Mouse (Mus musculus) hindbrain, embryonic 11.5 days (tissue): ENCODE measurements around the gene Emc4. TPM values are rescaled to one million over a fixed set of nuclear protein-coding genes. Genes with fewer than 3 reads are reported as not detected.

Experiments
- ATAC-seq: fragments of 200-750 bp; cut with Nextera tagmentation; 2 replicates; pipeline ENCODE4 v1.8.0; 2017; ENCODE audit warnings: mild to moderate bottlenecking, moderate TSS enrichment, moderate library complexity; ENCODE audit not compliant: low FRiP score
- DNase-seq: peaks from one replicate; pipeline ENCODE4 v3.0.0-alpha.2; 2015; ENCODE audit warnings: low spot score
- H3K27ac ChIP-seq: fragments of 300-500 bp; sonication (generic); 2 replicates; pipeline ENCODE4 v1.5.1; 2014; ENCODE audit warnings: mild to moderate bottlenecking, low read depth, low read length
- H3K27me3 ChIP-seq: fragments of 300-500 bp; sonication (generic); 2 replicates; pipeline ENCODE4 v1.6.1; 2014; ENCODE audit warnings: mild to moderate bottlenecking, low read length, moderate library complexity, mixed read lengths; ENCODE audit not compliant: control insufficient read depth, insufficient read depth
- H3K36me3 ChIP-seq: fragments of 300-500 bp; sonication (generic); 2 replicates; pipeline ENCODE4 v1.6.1; 2014; ENCODE audit warnings: mild to moderate bottlenecking, low read length, moderate library complexity, mixed read lengths; ENCODE audit not compliant: control insufficient read depth, insufficient read depth
- H3K4me1 ChIP-seq: fragments of 300-500 bp; sonication (generic); replicated peaks from 2 replicates; pipeline ENCODE4 v1.6.1; 2014; ENCODE audit warnings: low read length, mixed read lengths; ENCODE audit not compliant: control insufficient read depth, insufficient read depth
- H3K4me2 ChIP-seq: fragments of 300-500 bp; sonication (generic); replicated peaks from 2 replicates; pipeline ENCODE4 v1.6.1; 2014; ENCODE audit warnings: mild to moderate bottlenecking, low read depth, low read length
- H3K4me3 ChIP-seq: fragments of 300-500 bp; sonication (generic); 2 replicates; pipeline ENCODE4 v1.5.1; 2014; ENCODE audit warnings: low read depth, low read length
- H3K9ac ChIP-seq: fragments of 300-500 bp; sonication (generic); 2 replicates; pipeline ENCODE4 v1.6.1; 2014; ENCODE audit warnings: low read depth, low read length
- H3K9me3 ChIP-seq: fragments of 300-500 bp; sonication (generic); 2 replicates; pipeline ENCODE4 v1.6.1; 2016; ENCODE audit warnings: low read length; ENCODE audit not compliant: control insufficient read depth
- WGBS: fragments of 180-500 bp; shearing (Covaris S2); extraction: QIAGEN DNeasy Blood & Tissue Kit; methylation state at CpG from one replicate; pipeline ENCODE4 v1.1.7; 2014; 5-methylcytosine and 5-hydroxymethylcytosine counted together
- polyA plus RNA-seq: library from polyadenylated mRNA; unstranded; fragments of >200 nt; fragmentation: Nextera tagmentation; extraction: Ambion mirVana; gene quantifications from 2 replicates; pipeline ENCODE4 v1.2.1, GENCODE M21; 2014

Emc4 gene
- polyA plus RNA-seq, 1 experiment from 2014 or later, result 121 TPM

DNA sequence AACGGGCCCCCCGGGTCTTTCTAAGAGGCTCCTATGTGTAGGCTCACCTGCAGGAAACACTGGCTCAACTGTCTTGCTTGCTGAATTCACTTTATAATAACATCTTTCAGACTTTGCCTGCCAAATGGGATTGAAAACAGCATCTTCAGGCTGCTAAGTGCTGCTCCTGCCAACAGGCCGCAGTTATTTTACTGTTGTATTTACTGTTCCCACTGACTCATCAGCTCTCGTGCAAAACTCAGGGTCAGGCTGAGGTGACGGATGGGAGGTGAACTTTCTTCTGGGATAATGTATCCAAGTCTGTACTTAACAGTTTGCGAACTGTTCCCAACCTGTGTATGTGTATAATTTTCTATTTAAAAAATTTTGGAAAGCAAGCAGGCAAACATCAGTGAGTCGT, 48.9 kb downstream of the Emc4 start:
- H3K4me2 ChIP-seq, result no peak overlapping the region
- no peaks in the 10 kb centered on the region for H3K9me3 ChIP-seq
- 85% methylated on average over 7 of the region's 7 CpGs for WGBS
- no peak overlapping the region for H3K4me3 ChIP-seq
- no peak overlapping the region for H3K27ac ChIP-seq
- H3K9ac ChIP-seq, result no peak overlapping the region
- no peak for ATAC-seq
- no peaks in the 10 kb centered on the region for H3K27me3 ChIP-seq
- no peaks in the 10 kb centered on the region for H3K4me1 ChIP-seq
- DNase-seq, result no peak
- no peaks in the 10 kb centered on the region for H3K36me3 ChIP-seq

DNA sequence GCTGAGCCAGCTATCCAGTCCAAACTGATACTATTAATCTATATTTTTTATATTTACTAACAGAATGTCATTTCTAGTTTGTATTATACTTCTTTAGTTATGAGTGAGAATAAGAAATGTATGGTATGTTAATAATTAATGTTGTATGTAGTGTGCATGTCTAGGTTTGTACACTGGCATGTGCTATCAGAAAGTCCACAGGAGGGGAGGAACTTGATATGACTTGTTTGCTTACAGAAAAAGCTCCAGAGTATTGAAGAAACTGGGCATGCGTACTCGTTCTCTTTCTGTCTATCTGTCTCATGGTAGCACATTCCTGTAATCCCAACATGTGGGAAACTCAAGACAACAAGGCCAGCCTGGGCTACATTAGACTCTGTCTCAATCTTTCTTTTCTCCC, 49.6 kb downstream of the Emc4 start:
- Histone ChIP-seq H3K4me3 (no peak overlapping the region), H3K9ac (no peak overlapping the region), H3K4me2 (no peak overlapping the region), H3K36me3 (no peaks in the 10 kb centered on the region), H3K4me1 (no peaks in the 10 kb centered on the region), H3K27me3 (no peaks in the 10 kb centered on the region), H3K9me3 (no peaks in the 10 kb centered on the region), H3K27ac (no peak overlapping the region)
- ATAC-seq (no peak), DNase-seq (no peak)
- 94% methylated on average over 2 of the region's 2 CpGs for WGBS

DNA sequence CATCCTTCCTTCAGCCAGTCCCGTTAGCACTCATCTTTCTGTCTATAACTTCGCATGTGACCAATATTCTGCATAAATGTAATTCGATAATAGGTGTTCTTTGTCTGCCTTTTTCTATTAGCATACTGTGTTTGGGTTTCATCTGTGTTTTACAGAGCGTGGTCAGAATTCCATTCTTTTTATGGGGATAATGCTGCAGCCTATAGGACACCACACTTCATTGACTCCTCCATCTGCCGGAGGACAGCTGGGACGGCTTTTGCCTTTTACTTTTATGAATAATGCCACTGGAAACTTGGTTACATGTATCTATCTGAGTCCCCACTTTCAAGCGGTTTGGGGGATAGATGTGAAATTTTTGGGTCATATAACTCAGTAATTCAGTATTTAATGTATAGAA, 52.2 kb downstream of the Emc4 start:
- Histone ChIP-seq H3K9ac (no peak overlapping the region), H3K36me3 (no peaks in the 10 kb centered on the region), H3K4me1 (no peaks in the 10 kb centered on the region), H3K27ac (no peak overlapping the region), H3K27me3 (no peaks in the 10 kb centered on the region), H3K4me2 (no peak overlapping the region), H3K9me3 (no peaks in the 10 kb centered on the region), H3K4me3 (no peak overlapping the region)
- DNase-seq, result no peak
- ATAC-seq, result no peak
- 82% methylated on average over 7 of the region's 7 CpGs for WGBS

Other genes starting within 250 kb of the Emc4 start
- not detected in 2 replicates for gene Olfr1316, start 233.1 kb downstream of the Emc4 start, polyA plus RNA-seq
- not detected in 2 replicates for gene Olfr1317, start 227.7 kb downstream of the Emc4 start, polyA plus RNA-seq
- not detected in 2 replicates for gene Olfr1318, start 213.8 kb downstream of the Emc4 start, polyA plus RNA-seq
- gene Lpcat4, start 128.6 kb downstream of the Emc4 start, polyA plus RNA-seq, result 9.7 and 10.1 TPM in 2 replicates
- gene Nutm1, start 108.7 kb downstream of the Emc4 start, polyA plus RNA-seq, result 0.05 and 0.07 TPM in 2 replicates
- 148 and 163 TPM in 2 replicates for gene Nop10, start 106.1 kb downstream of the Emc4 start, polyA plus RNA-seq
- 13.7 and 14.2 TPM in 2 replicates for gene Slc12a6, start 102.2 kb downstream of the Emc4 start, polyA plus RNA-seq
- not detected in 2 replicates for gene Gm21985, start 101.7 kb downstream of the Emc4 start, polyA plus RNA-seq
- gene Katnbl1, start 11.2 kb upstream of the Emc4 start, polyA plus RNA-seq, result 53.4 and 55.1 TPM in 2 replicates
- gene Emc7, start 87.0 kb upstream of the Emc4 start, polyA plus RNA-seq, result 12.8 and 13.0 TPM in 2 replicates
- gene Chrm5, start 112.7 kb upstream of the Emc4 start, polyA plus RNA-seq, result 0.08 and 0.17 TPM in 2 replicates
- 5.9 and 6.1 TPM in 2 replicates for gene Aven, start 124.9 kb upstream of the Emc4 start, polyA plus RNA-seq